Comparison of ENCODE assay signal across 24 mouse cellular contexts in the genomic region with DNA sequence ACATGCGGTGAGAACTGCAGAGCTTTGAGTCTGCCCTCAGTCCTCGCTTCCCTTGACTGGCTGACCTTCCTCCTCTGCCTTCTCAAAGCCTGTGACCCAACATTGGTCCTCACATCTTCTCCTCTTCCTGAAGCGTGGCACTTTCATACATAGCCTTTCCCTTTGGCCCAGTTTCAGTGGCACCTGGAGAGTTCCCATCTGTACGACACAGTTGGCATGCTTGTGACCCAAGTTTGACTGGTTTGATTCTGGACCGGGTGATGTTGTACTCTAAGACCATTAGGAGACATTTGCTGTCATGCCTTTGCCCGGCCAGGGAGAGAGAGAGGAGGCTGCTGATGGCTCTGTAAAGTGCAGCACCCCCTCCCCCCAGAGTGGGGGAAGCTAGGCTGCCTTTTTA.
DNase-seq lines count a peak whose midpoint lies in the region; ATAC-seq lines count a peak whose summit lies in the region.
"Had no signal": no experiment of that assay in that cellular context is flagged by ENCODE, and none has a peak within 500 bp of the region (broad histone marks: within the 10 kb centered on the region; RNA-seq: fewer than 3 reads in every experiment).

No protein-coding gene starts in this region.

- H3K27ac ChIP-seq in liver, embryonic 11.5 days (ENCODE audit: low read depth, low read length), result no peak overlapping the region
- H3K27ac ChIP-seq: forebrain, embryonic 10.5 days; forebrain, embryonic 13.5 days; heart, adult 2 months; hindbrain, embryonic 10.5 days; hindbrain, embryonic 13.5 days; intestine, embryonic 15.5 days had no signal

- 80% methylated on average over 6 of the region's 6 CpGs for WGBS in liver, embryonic 11.5 days

- H3K36me3 ChIP-seq in liver, embryonic 11.5 days (ENCODE audit: control insufficient read depth, insufficient read depth, low read length), result no peaks in the 10 kb centered on the region
- H3K36me3 ChIP-seq: forebrain, embryonic 10.5 days; hindbrain, embryonic 10.5 days; hindbrain, embryonic 13.5 days; intestine, embryonic 15.5 days had no signal

- no peaks in the 10 kb centered on the region for H3K27me3 ChIP-seq in liver, embryonic 11.5 days (replicated peaks; ENCODE audit: control insufficient read depth, insufficient read depth, low read length)
- H3K27me3 ChIP-seq: forebrain, embryonic 13.5 days; intestine, embryonic 15.5 days had no signal

- DNase-seq in brain, adult 2 months (ENCODE audit: low read depth, low spot score), result peak; percentile 52
- peak; percentile 34 for DNase-seq in cerebellum, adult 11-12 months
- DNase-seq in cerebellum, adult 9-10 months, result peak; percentile 42
- DNase-seq in cerebellum, postnatal 14 days, result peak; percentile 56 to 67
- no peak for DNase-seq in ovary, postnatal 36 days (ENCODE audit: low spot score)
- no peak for DNase-seq in natural killer cell, adult 2 months (ENCODE audit: low spot score in 2 of 2)
- DNase-seq in liver, embryonic 11.5 days (ENCODE audit: low spot score), result no peak
- no peak for DNase-seq in left cerebral cortex, postnatal 14 days (ENCODE audit: low spot score in 2 of 2)
- DNase-seq: adrenal gland, adult 2 months; adrenal gland, postnatal 14 days; gastrocnemius, postnatal 10 days; gastrocnemius, postnatal 36 days; heart, adult 2 months; heart, postnatal 36 days; kidney, adult 18-20 months had no signal

- intact Hi-C loops in left cerebral cortex, postnatal 14 days (cut with DNase I), result no loop called here

- no peaks in the 10 kb centered on the region for H3K4me1 ChIP-seq in liver, embryonic 11.5 days (replicated peaks; ENCODE audit: control insufficient read depth, insufficient read depth, low read length)
- H3K4me1 ChIP-seq: forebrain, embryonic 10.5 days; intestine, embryonic 15.5 days had no signal

- H3K9me3 ChIP-seq in liver, embryonic 11.5 days (ENCODE audit: control insufficient read depth, low read length), result no peaks in the 10 kb centered on the region
- H3K9me3 ChIP-seq: forebrain, embryonic 10.5 days; forebrain, embryonic 13.5 days; hindbrain, embryonic 10.5 days; hindbrain, embryonic 13.5 days; intestine, embryonic 15.5 days had no signal

- H3K9ac ChIP-seq in liver, embryonic 11.5 days (ENCODE audit: low read depth, low read length), result no peak overlapping the region
- H3K9ac ChIP-seq: forebrain, embryonic 13.5 days; hindbrain, embryonic 13.5 days; intestine, embryonic 15.5 days had no signal

- H3K4me2 ChIP-seq in liver, embryonic 11.5 days, result no peak overlapping the region
- H3K4me2 ChIP-seq: forebrain, embryonic 13.5 days; heart, embryonic 11.5 days; hindbrain, embryonic 13.5 days; intestine, embryonic 15.5 days had no signal

- H3K4me3 ChIP-seq in liver, embryonic 11.5 days (ENCODE audit: low read depth, low read length), result no peak overlapping the region
- H3K4me3 ChIP-seq: forebrain, embryonic 10.5 days; forebrain, embryonic 13.5 days; heart, adult 2 months; hindbrain, embryonic 10.5 days; hindbrain, embryonic 13.5 days; intestine, embryonic 15.5 days had no signal

- ATAC-seq in liver, embryonic 11.5 days (replicated peaks; ENCODE audit: low FRiP score), result no peak
- ATAC-seq: CD4-positive, CD25-positive, alpha-beta regulatory T cell, adult 4 months; forebrain, embryonic 13.5 days; forebrain, embryonic 16.5 days; hindbrain, embryonic 16.5 days; intestine, embryonic 15.5 days had no signal

Comparison
In these comparisons a context has a peak if more than half of its experiments do, and no peak if none do; other contexts are left out.
1. DNase-seq: peak in brain, adult 2 months (single experiment), cerebellum, adult 11-12 months (single experiment), cerebellum, adult 9-10 months (single experiment) and cerebellum, postnatal 14 days (2 of 2); none in ovary, postnatal 36 days (single experiment), natural killer cell, adult 2 months (0 of 2), liver, embryonic 11.5 days (single experiment) and left cerebral cortex, postnatal 14 days (0 of 2).